Mouse (Mus musculus): ENCODE measurements around the gene Prdm10. TPM values are rescaled to one million over a fixed set of nuclear protein-coding genes. Genes with fewer than 3 reads are reported as not detected.

Prdm10 gene
- polyA plus RNA-seq, 1 experiment from 2014 or later: 9.7 TPM

DNA sequence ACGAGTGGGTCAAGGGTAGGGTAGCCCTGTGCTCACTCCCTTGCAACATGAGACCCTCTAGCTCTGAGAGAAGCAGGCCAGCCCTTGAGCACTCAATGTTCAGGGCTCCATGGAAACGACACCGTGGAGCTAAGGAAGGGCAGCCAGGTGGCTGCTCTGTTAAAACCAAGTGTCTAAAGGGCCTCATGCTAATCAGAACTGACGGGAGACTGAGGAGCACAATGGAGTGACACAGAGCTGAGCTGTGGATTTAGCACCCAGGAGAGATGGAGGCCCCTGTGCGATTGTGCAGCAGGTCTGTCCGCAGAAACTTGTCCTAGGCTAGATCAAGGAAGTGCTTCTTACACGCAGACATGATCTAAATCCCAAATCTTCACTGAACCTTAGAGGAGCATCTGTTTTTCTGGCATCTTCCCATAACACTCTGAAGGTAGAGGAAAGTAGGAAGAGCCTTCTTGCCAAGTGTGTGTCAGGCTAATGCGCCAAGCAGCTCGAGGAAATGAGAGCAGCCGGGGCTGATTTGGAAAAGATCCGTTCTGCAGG lies 64.0 kb downstream of the Prdm10 start:
- peaks cover 3% of the 10 kb centered on the region for H3K4me1 ChIP-seq (ENCODE audit: control insufficient read depth, insufficient read depth, low read length)
- no peak overlapping the region for H3K9ac ChIP-seq (replicated peaks; ENCODE audit: low read length)
- H3K4me3 ChIP-seq (replicated peaks; ENCODE audit: low read depth, low read length): no peak overlapping the region
- H3K27me3 ChIP-seq (ENCODE audit: control insufficient read depth, insufficient read depth, low read length): no peaks in the 10 kb centered on the region
- no peak overlapping the region for H3K27ac ChIP-seq (replicated peaks; ENCODE audit: low read depth, low read length)
- H3K4me2 ChIP-seq (ENCODE audit: low read length): no peak overlapping the region
- no peaks in the 10 kb centered on the region for H3K9me3 ChIP-seq (ENCODE audit: control insufficient read depth, low read length)
- DNase-seq: peak; percentile 43
- peaks cover 25% of the 10 kb centered on the region for H3K36me3 ChIP-seq (ENCODE audit: control insufficient read depth, insufficient read depth, low read length)
- ATAC-seq (ENCODE audit: low FRiP score, low TSS enrichment): no peak; the same call in 1 of the 2 replicates
- 25% methylated on average over 11 of the region's 11 CpGs for whole genome bisulfite sequencing

DNA sequence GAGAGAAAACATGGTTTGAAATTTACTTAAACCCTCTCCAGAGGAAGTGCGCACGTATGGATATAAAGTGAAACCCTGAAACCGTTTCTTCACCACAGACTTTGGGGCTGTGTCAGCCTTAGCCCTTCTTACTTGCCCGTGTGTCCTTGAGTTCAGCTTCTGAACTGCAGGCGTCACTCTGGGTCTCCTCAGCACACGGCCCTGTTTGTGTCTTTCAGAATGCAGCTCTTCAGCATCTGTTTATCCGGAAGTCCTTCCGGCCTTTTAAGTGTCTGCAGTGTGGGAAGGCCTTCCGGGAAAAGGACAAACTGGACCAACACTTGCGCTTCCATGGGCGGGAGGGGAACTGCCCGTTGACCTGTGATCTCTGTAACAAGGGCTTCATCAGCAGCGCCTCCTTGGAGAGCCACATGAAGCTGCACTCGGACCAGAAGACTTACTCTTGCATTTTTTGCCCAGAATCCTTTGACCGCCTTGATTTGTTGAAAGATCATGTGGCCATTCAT lies 66.3 kb downstream of the Prdm10 start:
- H3K27ac ChIP-seq (replicated peaks; ENCODE audit: low read depth, low read length): no peak overlapping the region
- peaks cover 3% of the 10 kb centered on the region for H3K4me1 ChIP-seq (ENCODE audit: control insufficient read depth, insufficient read depth, low read length)
- H3K27me3 ChIP-seq (ENCODE audit: control insufficient read depth, insufficient read depth, low read length): no peaks in the 10 kb centered on the region
- no peak overlapping the region for H3K4me2 ChIP-seq (ENCODE audit: low read length)
- no peak overlapping the region for H3K9ac ChIP-seq (replicated peaks; ENCODE audit: low read length)
- DNase-seq: no peak
- no peak for ATAC-seq (ENCODE audit: low FRiP score, low TSS enrichment)
- WGBS: 83% methylated on average over 15 of the region's 15 CpGs
- H3K4me3 ChIP-seq (replicated peaks; ENCODE audit: low read depth, low read length): no peak overlapping the region
- H3K36me3 ChIP-seq (ENCODE audit: control insufficient read depth, insufficient read depth, low read length): peaks cover 34% of the 10 kb centered on the region
- no peaks in the 10 kb centered on the region for H3K9me3 ChIP-seq (ENCODE audit: control insufficient read depth, low read length)

DNA sequence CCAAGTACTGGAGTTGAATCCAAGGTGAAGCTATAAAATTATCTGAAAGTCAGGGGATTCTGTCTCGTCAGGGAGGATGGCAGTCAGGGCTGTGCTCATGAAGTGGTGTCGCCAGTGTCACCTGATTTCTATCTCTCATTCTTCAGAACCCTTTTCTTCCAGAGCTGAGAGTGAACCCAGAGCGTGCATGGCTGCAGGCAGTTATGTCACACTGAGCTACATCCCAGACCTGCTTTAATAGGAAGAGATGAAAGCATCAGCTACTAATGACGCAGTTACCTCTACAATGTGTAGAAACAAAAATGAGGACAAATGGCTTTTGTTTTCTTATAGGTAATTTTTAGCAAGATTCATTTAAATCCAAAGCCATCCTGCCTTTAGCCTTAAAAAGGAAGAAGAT lies 68.1 kb downstream of the Prdm10 start:
- H3K27ac ChIP-seq (replicated peaks; ENCODE audit: low read depth, low read length): 0 out of 2 replicates have a peak overlapping the region, but pooled peaks have one; percentile 13

DNA sequence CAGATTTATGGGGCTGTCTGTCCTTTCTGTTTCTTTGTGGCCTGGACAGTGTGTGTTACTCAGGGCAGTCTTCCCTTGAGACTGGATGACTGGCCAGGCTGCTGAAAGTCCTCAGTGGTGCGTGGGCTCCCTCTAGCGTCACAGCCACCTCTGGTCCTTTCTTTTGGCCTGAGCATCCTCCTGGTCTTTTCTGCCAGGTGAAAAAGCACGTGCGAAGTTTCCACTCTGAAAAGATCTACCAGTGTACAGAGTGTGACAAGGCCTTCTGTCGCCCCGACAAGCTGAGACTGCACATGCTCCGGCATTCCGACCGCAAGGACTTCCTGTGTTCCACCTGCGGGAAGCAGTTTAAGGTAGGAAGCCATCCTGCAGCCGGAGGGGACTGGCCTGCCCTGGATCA lies 68.6 kb downstream of the Prdm10 start:
- no peak; the same call in 1 of the 2 replicates for ATAC-seq (ENCODE audit: low FRiP score, low TSS enrichment)
- Histone ChIP-seq H3K4me1 (ENCODE audit: control insufficient read depth, insufficient read depth, low read length) (peaks cover 3% of the 10 kb centered on the region), H3K27ac (replicated peaks; ENCODE audit: low read depth, low read length) (no peak overlapping the region), H3K9me3 (ENCODE audit: control insufficient read depth, low read length) (no peaks in the 10 kb centered on the region), H3K27me3 (ENCODE audit: control insufficient read depth, insufficient read depth, low read length) (no peaks in the 10 kb centered on the region), H3K4me2 (ENCODE audit: low read length) (no peak overlapping the region), H3K4me3 (replicated peaks; ENCODE audit: low read depth, low read length) (no peak overlapping the region), H3K36me3 (ENCODE audit: control insufficient read depth, insufficient read depth, low read length) (peaks cover 32% of the 10 kb centered on the region), H3K9ac (replicated peaks; ENCODE audit: low read length) (no peak overlapping the region)
- peak; percentile 89 for DNase-seq
- WGBS: 68% methylated on average over 11 of the region's 11 CpGs

More for the DNA sequence above, 68.1 kb downstream of the Prdm10 start:
- Histone ChIP-seq H3K27me3 (ENCODE audit: control insufficient read depth, insufficient read depth, low read length) (no peaks in the 10 kb centered on the region), H3K9me3 (ENCODE audit: control insufficient read depth, low read length) (no peaks in the 10 kb centered on the region), H3K4me1 (ENCODE audit: control insufficient read depth, insufficient read depth, low read length) (peaks cover 3% of the 10 kb centered on the region), H3K4me3 (replicated peaks; ENCODE audit: low read depth, low read length) (no peak overlapping the region), H3K4me2 (ENCODE audit: low read length) (no peak overlapping the region), H3K9ac (replicated peaks; ENCODE audit: low read length) (no peak overlapping the region), H3K36me3 (ENCODE audit: control insufficient read depth, insufficient read depth, low read length) (peaks cover 28% of the 10 kb centered on the region)
- ATAC-seq (ENCODE audit: low FRiP score, low TSS enrichment): no peak
- WGBS: 65% methylated on average over 4 of the region's 4 CpGs
- peak; percentile 17 for DNase-seq

DNA sequence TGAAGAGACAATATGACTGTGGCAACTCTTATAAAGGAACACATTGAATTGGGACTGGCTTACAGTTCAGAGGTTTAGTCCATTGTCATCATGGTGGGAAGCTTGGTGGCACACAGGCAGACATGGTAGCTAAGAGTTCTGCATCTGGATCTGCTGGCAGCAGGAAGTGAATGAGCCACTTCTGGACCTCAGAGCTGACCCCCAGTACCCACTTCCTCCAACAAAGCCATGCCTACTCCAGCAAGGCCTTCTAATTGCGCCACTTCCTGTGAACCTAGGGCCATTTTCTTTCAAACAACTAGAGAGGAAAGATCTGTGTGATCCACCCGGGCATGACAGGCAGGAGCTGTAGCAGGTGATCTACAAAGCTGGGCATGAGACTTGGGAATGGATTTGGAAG lies 72.4 kb downstream of the Prdm10 start:
- no peak overlapping the region for H3K27ac ChIP-seq (replicated peaks; ENCODE audit: low read depth, low read length)
- H3K9ac ChIP-seq (replicated peaks; ENCODE audit: low read length): no peak overlapping the region
- WGBS: 90% methylated on average over 2 of the region's 2 CpGs
- DNase-seq (no peak), ATAC-seq (ENCODE audit: low FRiP score, low TSS enrichment) (no peak)
- no peaks in the 10 kb centered on the region for H3K4me1 ChIP-seq (ENCODE audit: control insufficient read depth, insufficient read depth, low read length)
- H3K36me3 ChIP-seq (ENCODE audit: control insufficient read depth, insufficient read depth, low read length): peaks cover 52% of the 10 kb centered on the region
- H3K4me2 ChIP-seq (ENCODE audit: low read length): no peak overlapping the region
- no peaks in the 10 kb centered on the region for H3K27me3 ChIP-seq (ENCODE audit: control insufficient read depth, insufficient read depth, low read length)
- H3K4me3 ChIP-seq (replicated peaks; ENCODE audit: low read depth, low read length): no peak overlapping the region
- H3K9me3 ChIP-seq (ENCODE audit: control insufficient read depth, low read length): no peaks in the 10 kb centered on the region

DNA sequence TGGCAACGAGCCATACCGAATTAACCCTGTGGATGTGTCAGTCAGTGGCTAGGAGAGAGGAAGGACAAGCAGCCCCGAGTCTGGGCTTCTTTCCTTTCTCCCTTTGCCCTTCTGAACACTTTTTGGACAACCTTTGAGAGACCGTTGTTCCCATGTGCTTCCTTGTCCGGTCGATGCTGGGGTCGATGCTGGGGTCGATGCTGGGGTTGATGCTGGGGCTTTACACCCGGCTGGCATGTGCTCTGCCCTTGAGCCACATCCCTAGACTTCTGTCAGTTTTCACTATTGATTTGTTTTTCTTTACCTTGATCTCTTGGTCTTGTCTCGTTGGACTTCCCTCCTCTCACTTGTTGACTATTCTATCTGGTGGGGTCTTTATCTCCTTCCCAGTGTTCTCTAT lies 73.2 kb downstream of the Prdm10 start:
- H3K9me3 ChIP-seq (ENCODE audit: control insufficient read depth, low read length): no peaks in the 10 kb centered on the region
- H3K36me3 ChIP-seq (ENCODE audit: control insufficient read depth, insufficient read depth, low read length): peaks cover 59% of the 10 kb centered on the region
- no peak overlapping the region for H3K4me3 ChIP-seq (replicated peaks; ENCODE audit: low read depth, low read length)
- H3K27me3 ChIP-seq (ENCODE audit: control insufficient read depth, insufficient read depth, low read length): no peaks in the 10 kb centered on the region
- DNase-seq (no peak), ATAC-seq (ENCODE audit: low FRiP score, low TSS enrichment) (no peak)
- 85% methylated on average over 10 of the region's 10 CpGs for WGBS
- H3K4me2 ChIP-seq (ENCODE audit: low read length): no peak overlapping the region
- no peaks in the 10 kb centered on the region for H3K4me1 ChIP-seq (ENCODE audit: control insufficient read depth, insufficient read depth, low read length)
- H3K27ac ChIP-seq (replicated peaks; ENCODE audit: low read depth, low read length): no peak overlapping the region
- H3K9ac ChIP-seq (replicated peaks; ENCODE audit: low read length): no peak overlapping the region

DNA sequence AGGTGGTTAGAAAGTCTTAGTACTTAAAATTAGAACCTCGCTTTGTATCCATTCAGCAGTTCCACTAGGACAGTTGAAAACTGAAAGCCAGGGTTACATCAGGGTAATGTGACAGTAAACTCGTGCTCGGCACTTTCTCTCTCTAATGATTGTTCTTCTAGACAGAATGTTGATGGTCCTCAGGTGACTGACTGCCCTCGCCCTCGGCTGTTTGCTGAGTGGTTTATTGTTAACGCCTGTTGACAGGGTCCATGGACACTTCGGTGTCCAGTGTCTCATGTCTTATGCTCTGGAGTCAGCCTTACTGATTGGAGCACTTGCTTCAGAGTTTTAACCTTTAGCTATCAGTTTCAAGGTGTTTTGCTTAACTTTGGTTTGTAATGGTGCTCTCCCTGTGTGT lies 73.7 kb downstream of the Prdm10 start:
- no peaks in the 10 kb centered on the region for H3K4me1 ChIP-seq (ENCODE audit: control insufficient read depth, insufficient read depth, low read length)
- DNase-seq: no peak
- H3K4me3 ChIP-seq (replicated peaks; ENCODE audit: low read depth, low read length): no peak overlapping the region
- H3K27ac ChIP-seq (replicated peaks; ENCODE audit: low read depth, low read length): no peak overlapping the region
- H3K9me3 ChIP-seq (ENCODE audit: control insufficient read depth, low read length): no peaks in the 10 kb centered on the region
- H3K27me3 ChIP-seq (ENCODE audit: control insufficient read depth, insufficient read depth, low read length): no peaks in the 10 kb centered on the region
- no peak for ATAC-seq (ENCODE audit: low FRiP score, low TSS enrichment)
- no peak overlapping the region for H3K9ac ChIP-seq (replicated peaks; ENCODE audit: low read length)
- H3K4me2 ChIP-seq (ENCODE audit: low read length): no peak overlapping the region
- WGBS: 90% methylated on average over 7 of the region's 7 CpGs
- H3K36me3 ChIP-seq (ENCODE audit: control insufficient read depth, insufficient read depth, low read length): peaks cover 64% of the 10 kb centered on the region

DNA sequence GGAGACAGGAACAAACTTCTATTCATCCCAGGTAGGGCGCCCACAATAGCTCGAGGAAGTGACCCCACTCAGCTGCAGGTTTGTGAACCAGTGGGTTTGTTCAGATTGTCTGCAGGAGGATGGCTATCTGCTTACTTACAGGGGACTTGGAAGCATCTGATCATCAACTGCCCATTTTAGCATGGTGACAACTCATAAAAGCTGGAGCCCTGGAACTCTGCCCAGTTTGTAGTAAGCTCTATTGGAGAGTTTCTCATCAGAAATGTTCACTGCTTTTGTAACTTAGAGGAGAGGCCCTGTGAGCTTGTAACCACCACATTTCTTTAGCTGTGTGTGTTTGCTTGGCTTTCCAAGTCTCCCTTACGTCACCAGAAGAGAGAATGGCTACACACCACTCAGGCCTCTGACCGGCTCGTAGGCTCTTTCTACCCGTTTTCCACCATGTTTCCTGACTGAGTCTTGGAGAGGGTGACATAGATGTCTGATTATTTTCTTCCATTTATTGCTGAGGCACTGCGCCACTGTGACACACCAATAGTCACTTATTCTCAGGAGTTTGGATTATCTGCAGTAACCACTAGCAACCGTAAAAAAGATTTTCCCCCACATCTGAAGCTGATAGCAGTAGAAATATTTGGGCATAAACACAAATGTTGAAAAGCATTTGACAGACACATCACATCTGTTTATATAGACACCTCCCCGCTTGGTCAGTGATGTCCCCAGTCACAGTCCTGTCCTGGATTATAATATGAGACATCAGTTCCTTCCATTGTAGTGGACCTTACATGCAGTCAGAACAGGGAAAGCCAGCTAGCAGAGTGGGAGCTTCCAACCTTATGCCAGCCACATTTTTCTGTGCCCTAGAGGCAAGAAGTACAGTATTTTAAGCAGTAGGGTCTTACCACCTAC lies 83.6 kb downstream of the Prdm10 start:
- H3K27me3 ChIP-seq (ENCODE audit: control insufficient read depth, insufficient read depth, low read length): no peaks in the 10 kb centered on the region
- no peak for DNase-seq
- WGBS: 91% methylated on average over 9 of the region's 9 CpGs
- peaks cover 72% of the 10 kb centered on the region for H3K36me3 ChIP-seq (ENCODE audit: control insufficient read depth, insufficient read depth, low read length)
- H3K4me2 ChIP-seq (ENCODE audit: low read length): no peak overlapping the region
- H3K4me1 ChIP-seq (ENCODE audit: control insufficient read depth, insufficient read depth, low read length): no peaks in the 10 kb centered on the region
- H3K9ac ChIP-seq (replicated peaks; ENCODE audit: low read length): no peak overlapping the region
- no peak overlapping the region for H3K27ac ChIP-seq (replicated peaks; ENCODE audit: low read depth, low read length)
- no peak overlapping the region for H3K4me3 ChIP-seq (replicated peaks; ENCODE audit: low read depth, low read length)
- ATAC-seq (ENCODE audit: low FRiP score, low TSS enrichment): no peak
- no peaks in the 10 kb centered on the region for H3K9me3 ChIP-seq (ENCODE audit: control insufficient read depth, low read length)
